Mouse (Mus musculus): ENCODE measurements at regions not wholly inside any gene's neighbourhood (a gene's known extent, or its start where the extent isn't known, plus 50 kb on each side); places are given as distances from the start of the nearest gene placed in this dataset.

DNA sequence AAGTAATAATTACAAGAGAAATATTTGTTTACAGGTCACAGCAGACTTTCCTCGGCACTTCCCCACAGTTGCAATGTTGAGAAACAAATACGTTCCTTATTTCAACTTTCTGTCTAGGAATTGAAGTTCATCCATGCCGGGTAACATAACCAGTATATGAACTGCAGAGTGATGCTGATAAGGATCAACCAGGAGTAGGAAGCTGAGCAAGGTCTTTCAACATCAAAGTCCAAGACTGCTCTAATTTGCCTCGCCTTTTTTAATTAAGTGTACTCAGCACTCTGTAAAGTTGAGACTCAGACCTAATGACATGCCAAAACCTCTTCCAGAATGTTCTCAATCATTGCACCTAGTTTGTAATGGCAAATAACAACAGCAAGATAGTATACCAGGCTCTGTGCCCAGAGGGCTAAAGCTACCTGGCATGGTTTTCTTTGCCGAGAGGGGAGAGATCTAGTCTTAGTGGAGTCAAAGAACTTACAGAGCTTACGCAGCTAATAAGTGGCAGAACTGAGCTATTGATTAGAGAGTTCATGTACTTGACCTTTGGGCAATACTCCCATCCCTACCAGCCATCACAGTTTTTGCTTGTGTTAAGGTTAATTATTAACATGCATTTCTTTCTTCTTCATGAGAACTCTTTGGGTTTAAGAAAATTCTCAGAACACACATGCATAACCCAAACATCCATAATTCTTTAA lies 131.6 kb upstream of the BC052040 start:
- no peaks in the 10 kb centered on the region for H3K4me1 ChIP-seq (replicated peaks; ENCODE audit: low read depth, low read length)
- no peaks in the 10 kb centered on the region for H3K27me3 ChIP-seq (ENCODE audit: insufficient read depth, low read length)
- H3K36me3 ChIP-seq (ENCODE audit: insufficient read depth, low read length), result no peaks in the 10 kb centered on the region
- TF ChIP-seq CTCF (conservative IDR thresholded peaks at IDR 0.05; ENCODE audit: low read length), result no peak
- TF ChIP-seq POU5F1 (IDR thresholded peaks at IDR 0.05; ENCODE audit: borderline replicate concordance, low read length), result no peak
- TF ChIP-seq NANOG (IDR thresholded peaks at IDR 0.05; ENCODE audit: borderline replicate concordance, low read length), result no peak
- no peaks in the 10 kb centered on the region for H3K9me3 ChIP-seq (ENCODE audit: low read length)
- H3K4me3 ChIP-seq (replicated peaks; ENCODE audit: low read length), result no peak overlapping the region

DNA sequence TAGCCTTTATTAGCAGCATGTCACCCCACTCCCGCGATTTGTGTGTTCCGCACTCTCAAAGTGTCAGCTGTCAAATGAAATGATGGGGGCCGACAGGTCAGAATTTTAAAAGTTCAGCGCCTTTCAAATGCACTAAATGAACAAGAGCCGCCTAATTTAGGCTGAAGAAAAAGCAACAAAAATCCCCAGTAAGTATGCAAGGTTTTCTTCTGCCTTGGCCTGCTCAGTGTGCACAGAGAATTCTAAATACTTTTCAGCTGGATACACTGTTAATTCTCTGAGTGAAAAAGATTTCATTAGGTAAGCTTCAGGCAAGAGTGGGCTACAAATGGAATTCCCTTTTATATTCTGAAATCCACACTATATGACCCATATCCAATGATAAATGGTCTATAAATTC lies 125.9 kb upstream of the BC052040 start:
- TF ChIP-seq CTCF (conservative IDR thresholded peaks at IDR 0.05; ENCODE audit: low read length), result no peak
- no peak for TF ChIP-seq POU5F1 (IDR thresholded peaks at IDR 0.05; ENCODE audit: borderline replicate concordance, low read length)
- TF ChIP-seq NANOG (IDR thresholded peaks at IDR 0.05; ENCODE audit: borderline replicate concordance, low read length), result no peak
- no peaks in the 10 kb centered on the region for H3K27me3 ChIP-seq (ENCODE audit: insufficient read depth, low read length)
- no peaks in the 10 kb centered on the region for H3K4me1 ChIP-seq (replicated peaks; ENCODE audit: low read depth, low read length)
- H3K4me3 ChIP-seq (replicated peaks; ENCODE audit: low read length), result no peak overlapping the region
- no peaks in the 10 kb centered on the region for H3K9me3 ChIP-seq (ENCODE audit: low read length)
- H3K36me3 ChIP-seq (ENCODE audit: insufficient read depth, low read length), result no peaks in the 10 kb centered on the region

DNA sequence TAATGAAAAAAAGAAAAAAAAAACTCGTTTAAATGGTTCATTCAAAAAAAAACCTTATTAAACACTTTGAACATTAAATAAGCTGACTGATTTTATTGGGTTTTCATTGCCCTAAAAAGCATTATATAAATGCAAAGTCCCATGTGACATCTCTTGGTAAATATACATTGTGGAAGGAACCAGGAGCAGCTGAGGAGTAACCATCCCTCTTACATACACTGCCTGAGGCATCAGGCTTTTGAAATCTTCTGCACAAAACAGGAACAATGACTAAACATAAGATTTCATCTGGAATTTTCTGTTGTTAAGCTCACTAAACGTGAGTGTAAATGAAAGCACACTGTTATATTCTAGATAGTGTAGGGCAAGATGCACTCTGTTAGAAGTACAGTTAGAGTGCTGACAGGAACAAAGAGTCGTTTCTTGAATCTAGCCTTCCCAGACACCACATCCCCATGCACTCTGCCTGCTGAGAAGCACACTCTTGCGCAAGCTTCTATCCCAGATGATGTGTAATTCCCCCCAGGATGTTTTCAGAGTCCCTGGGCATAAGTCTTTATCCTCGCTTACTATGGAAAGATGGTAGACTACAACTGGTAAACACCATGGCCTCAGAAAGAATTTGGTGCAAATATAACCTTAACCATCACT lies 125.0 kb upstream of the BC052040 start:
- H3K4me3 ChIP-seq (replicated peaks; ENCODE audit: low read length), result no peak overlapping the region
- TF ChIP-seq POU5F1 (IDR thresholded peaks at IDR 0.05; ENCODE audit: borderline replicate concordance, low read length), result no peak
- no peak for TF ChIP-seq NANOG (IDR thresholded peaks at IDR 0.05; ENCODE audit: borderline replicate concordance, low read length)
- no peak for TF ChIP-seq CTCF (conservative IDR thresholded peaks at IDR 0.05; ENCODE audit: low read length)
- no peaks in the 10 kb centered on the region for H3K9me3 ChIP-seq (ENCODE audit: low read length)
- no peaks in the 10 kb centered on the region for H3K36me3 ChIP-seq (ENCODE audit: insufficient read depth, low read length)
- H3K27me3 ChIP-seq (ENCODE audit: insufficient read depth, low read length), result no peaks in the 10 kb centered on the region
- H3K4me1 ChIP-seq (replicated peaks; ENCODE audit: low read depth, low read length), result no peaks in the 10 kb centered on the region

GRCm38 (mm10) chr2:115460028-115460881 lies 121.3 kb upstream of the BC052040 start:
- Histone ChIP-seq H3K9me3 (ENCODE audit: low read length) (no peaks in the 10 kb centered on the region), H3K4me1 (replicated peaks; ENCODE audit: low read depth, low read length) (no peaks in the 10 kb centered on the region), H3K27me3 (ENCODE audit: insufficient read depth, low read length) (no peaks in the 10 kb centered on the region), H3K36me3 (ENCODE audit: insufficient read depth, low read length) (no peaks in the 10 kb centered on the region), H3K4me3 (replicated peaks; ENCODE audit: low read length) (no peak overlapping the region)
- no peak for TF ChIP-seq CTCF (conservative IDR thresholded peaks at IDR 0.05; ENCODE audit: low read length)
- TF ChIP-seq NANOG (IDR thresholded peaks at IDR 0.05; ENCODE audit: borderline replicate concordance, low read length), result no peak
- no peak for TF ChIP-seq POU5F1 (IDR thresholded peaks at IDR 0.05; ENCODE audit: borderline replicate concordance, low read length)

- H3K4me3 ChIP-seq (replicated peaks; ENCODE audit: low read length), result no peak overlapping the region
- H3K9me3 ChIP-seq (ENCODE audit: low read length), result no peaks in the 10 kb centered on the region
- H3K36me3 ChIP-seq (ENCODE audit: insufficient read depth, low read length), result no peaks in the 10 kb centered on the region
- no peaks in the 10 kb centered on the region for H3K27me3 ChIP-seq (ENCODE audit: insufficient read depth, low read length)
- H3K4me1 ChIP-seq (replicated peaks; ENCODE audit: low read depth, low read length), result no peaks in the 10 kb centered on the region
- TF ChIP-seq CTCF (conservative IDR thresholded peaks at IDR 0.05; ENCODE audit: low read length), result no peak
- no peak for TF ChIP-seq NANOG (IDR thresholded peaks at IDR 0.05; ENCODE audit: borderline replicate concordance, low read length)
- no peak for TF ChIP-seq POU5F1 (IDR thresholded peaks at IDR 0.05; ENCODE audit: borderline replicate concordance, low read length)
Measured at GRCm38 (mm10) chr2:115460882-115461151, 120.7 kb upstream of the BC052040 start.

DNA sequence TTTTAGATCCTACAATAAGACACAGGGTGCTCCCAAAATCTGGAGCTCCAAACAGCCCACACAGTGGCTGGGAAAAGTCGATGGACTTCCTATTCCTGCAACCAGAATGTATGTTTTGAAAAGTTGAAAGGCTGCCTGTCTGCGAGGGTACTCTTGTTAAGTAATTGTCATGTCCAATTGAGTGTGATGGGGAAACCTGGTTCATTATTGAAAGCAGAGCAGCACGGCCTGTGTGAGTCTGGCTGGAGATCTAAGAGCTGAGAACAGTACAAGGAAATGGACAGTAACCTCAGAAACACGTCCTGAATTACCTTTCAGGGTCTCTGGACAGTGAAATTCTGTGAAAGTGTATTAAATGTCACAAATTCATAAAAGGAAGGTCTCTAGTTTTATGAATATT lies 115.3 kb upstream of the BC052040 start:
- TF ChIP-seq POU5F1 (IDR thresholded peaks at IDR 0.05; ENCODE audit: borderline replicate concordance, low read length) (no peak), CTCF (conservative IDR thresholded peaks at IDR 0.05; ENCODE audit: low read length) (no peak), NANOG (IDR thresholded peaks at IDR 0.05; ENCODE audit: borderline replicate concordance, low read length) (no peak)
- Histone ChIP-seq H3K36me3 (ENCODE audit: insufficient read depth, low read length) (no peaks in the 10 kb centered on the region), H3K9me3 (ENCODE audit: low read length) (no peaks in the 10 kb centered on the region)

DNA sequence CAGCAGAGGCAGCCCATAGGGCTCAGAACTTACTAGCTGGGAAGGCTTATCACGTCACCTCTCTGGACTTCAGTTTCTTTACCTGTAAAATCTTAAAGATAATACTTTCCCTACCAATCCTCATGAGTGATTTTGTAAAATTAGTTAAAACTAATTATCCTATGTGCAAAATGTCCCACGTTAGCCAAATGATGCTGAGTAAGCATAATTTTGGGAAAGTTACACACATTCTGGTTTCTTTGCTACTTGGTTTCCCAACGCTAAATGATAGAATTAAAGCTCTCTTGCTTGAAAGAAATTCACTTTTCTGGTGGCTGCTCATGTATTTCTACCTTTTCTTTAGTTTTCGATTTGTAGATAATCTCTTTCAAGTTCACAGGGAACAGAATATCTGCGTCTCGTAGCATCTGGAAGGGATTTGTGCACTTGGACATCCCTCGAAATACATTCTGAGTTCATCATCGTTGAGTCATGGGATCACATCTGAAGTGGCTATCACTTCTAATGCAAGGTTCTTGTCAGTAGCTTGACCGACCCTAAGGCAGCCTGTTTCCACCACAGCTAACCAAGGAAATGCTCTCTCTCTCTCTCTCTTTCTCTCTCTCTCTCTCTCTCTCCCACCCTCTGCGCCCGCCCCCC lies 114.3 kb upstream of the BC052040 start:
- Histone ChIP-seq H3K4me3 (replicated peaks; ENCODE audit: low read length) (no peak overlapping the region), H3K9me3 (ENCODE audit: low read length) (no peaks in the 10 kb centered on the region), H3K36me3 (ENCODE audit: insufficient read depth, low read length) (no peaks in the 10 kb centered on the region), H3K4me1 (replicated peaks; ENCODE audit: low read depth, low read length) (peaks cover 9% of the 10 kb centered on the region; the same call in 1 of the 2 replicates), H3K27me3 (ENCODE audit: insufficient read depth, low read length) (no peaks in the 10 kb centered on the region)
- no peak for TF ChIP-seq POU5F1 (IDR thresholded peaks at IDR 0.05; ENCODE audit: borderline replicate concordance, low read length)
- TF ChIP-seq CTCF (conservative IDR thresholded peaks at IDR 0.05; ENCODE audit: low read length), result no peak
- TF ChIP-seq NANOG (IDR thresholded peaks at IDR 0.05; ENCODE audit: borderline replicate concordance, low read length), result no peak

More for the DNA sequence above, 115.3 kb upstream of the BC052040 start:
- peaks cover 9% of the 10 kb centered on the region; the same call in 1 of the 2 replicates for H3K4me1 ChIP-seq (replicated peaks; ENCODE audit: low read depth, low read length)
- H3K4me3 ChIP-seq (replicated peaks; ENCODE audit: low read length), result no peak overlapping the region
- no peaks in the 10 kb centered on the region for H3K27me3 ChIP-seq (ENCODE audit: insufficient read depth, low read length)

DNA sequence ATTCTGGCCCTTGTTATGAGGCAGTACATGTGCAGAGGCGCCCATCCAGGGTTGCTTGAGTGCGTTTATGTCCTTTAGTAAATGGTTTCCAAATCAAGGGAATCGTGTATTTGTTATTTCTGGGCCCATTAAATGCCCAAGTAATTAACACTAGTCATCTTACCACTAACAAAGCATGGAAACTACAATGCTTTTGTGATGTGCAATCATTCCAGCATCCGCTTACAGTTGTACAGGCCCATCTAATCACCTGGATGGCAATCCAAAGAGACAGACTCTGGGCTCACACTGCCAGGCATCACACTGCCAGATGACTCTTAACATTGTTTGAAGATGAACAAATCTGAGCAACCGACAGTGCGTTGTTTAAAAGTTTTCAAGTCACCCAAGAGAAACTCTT lies 113.6 kb upstream of the BC052040 start:
- no peak for TF ChIP-seq NANOG (IDR thresholded peaks at IDR 0.05; ENCODE audit: borderline replicate concordance, low read length)
- TF ChIP-seq CTCF (conservative IDR thresholded peaks at IDR 0.05; ENCODE audit: low read length), result no peak
- TF ChIP-seq POU5F1 (IDR thresholded peaks at IDR 0.05; ENCODE audit: borderline replicate concordance, low read length), result no peak
- Histone ChIP-seq H3K9me3 (ENCODE audit: low read length) (no peaks in the 10 kb centered on the region), H3K36me3 (ENCODE audit: insufficient read depth, low read length) (no peaks in the 10 kb centered on the region), H3K27me3 (ENCODE audit: insufficient read depth, low read length) (no peaks in the 10 kb centered on the region), H3K4me1 (replicated peaks; ENCODE audit: low read depth, low read length) (peaks cover 9% of the 10 kb centered on the region; the same call in 1 of the 2 replicates), H3K4me3 (replicated peaks; ENCODE audit: low read length) (no peak overlapping the region)
